Mouse (Mus musculus) macrophage (primary cell): ENCODE data around the gene Mesp2. TPM values are rescaled to one million over a fixed set of nuclear protein-coding genes. Genes with fewer than 3 reads are reported as not detected.
"Not testable (repeated sequence)": the region's sequence is repeated elsewhere in the genome, so short reads cannot be mapped to it uniquely, and the experiment has no call there.

ENCODE experiments used
- H3K27ac ChIP-seq: fragments of 350-480 bp; formaldehyde crosslinking; 2 replicates; pipeline ENCODE4 v1.9.0; 2021
- H3K36me3 ChIP-seq: fragments of 350-480 bp; formaldehyde crosslinking; 2 replicates; pipeline ENCODE4 v1.9.0; 2021; ENCODE audit errors: inconsistent target
- H3K4me3 ChIP-seq: fragments of 350-480 bp; formaldehyde crosslinking; 2 replicates; pipeline ENCODE4 v1.9.0; 2021; ENCODE audit errors: inconsistent target
- H3K79me2 ChIP-seq: fragments of 350-480 bp; formaldehyde crosslinking; 2 replicates; pipeline ENCODE4 v1.9.0; 2021; ENCODE audit errors: inconsistent target
- WGBS: methylation state at CpG from one replicate; pipeline ENCODE4 v1.1.7; 2026; ENCODE audit warnings: inconsistent platforms; ENCODE audit not compliant: missing documents; 5-methylcytosine and 5-hydroxymethylcytosine counted together
- polyA plus RNA-seq: library from polyadenylated mRNA; stranded (reverse); fragments of 250-400 nt; gene quantifications from 3 replicates; pipeline ENCODE4 v1.2.4, GENCODE M21; 2018; ENCODE audit warnings: inconsistent platforms
- total RNA-seq, 78 experiments: library from RNA; depleted of rRNA; stranded (reverse); fragments of 250-400 nt; gene quantifications; 1 replicate in 9 of 78; 2 replicates in 24 of 78; 3 replicates in 43 of 78; 4 replicates in 2 of 78; pipeline ENCODE4 v1.2.4; 2018; ENCODE audit warnings: inconsistent platforms in 56 of 78

Mesp2 gene
- not detected for total RNA-seq (2018; cell fraction: chromatin; rRNA removed)
- total RNA-seq (2018; cell fraction: cytosol; rRNA removed), result under 1 TPM in 7 of 26 experiments, not detected in 19; 0.05 to 0.16 (median 0.10) TPM
- total RNA-seq (2018; cell fraction: nucleus; rRNA removed), result not detected
- 0.12 TPM in 1 of 3 replicates, not detected in the others for polyA plus RNA-seq

GRCm38 (mm10) chr7:79810611-79811506 lies at the start of gene Mesp2:
Gene Mesp2, plus strand, starts transcription at chr7:79810727.
- Histone ChIP-seq H3K36me3 (no peaks in the 10 kb centered on the region), H3K4me3 (no peak within 1 kb of the TSS)

DNA sequence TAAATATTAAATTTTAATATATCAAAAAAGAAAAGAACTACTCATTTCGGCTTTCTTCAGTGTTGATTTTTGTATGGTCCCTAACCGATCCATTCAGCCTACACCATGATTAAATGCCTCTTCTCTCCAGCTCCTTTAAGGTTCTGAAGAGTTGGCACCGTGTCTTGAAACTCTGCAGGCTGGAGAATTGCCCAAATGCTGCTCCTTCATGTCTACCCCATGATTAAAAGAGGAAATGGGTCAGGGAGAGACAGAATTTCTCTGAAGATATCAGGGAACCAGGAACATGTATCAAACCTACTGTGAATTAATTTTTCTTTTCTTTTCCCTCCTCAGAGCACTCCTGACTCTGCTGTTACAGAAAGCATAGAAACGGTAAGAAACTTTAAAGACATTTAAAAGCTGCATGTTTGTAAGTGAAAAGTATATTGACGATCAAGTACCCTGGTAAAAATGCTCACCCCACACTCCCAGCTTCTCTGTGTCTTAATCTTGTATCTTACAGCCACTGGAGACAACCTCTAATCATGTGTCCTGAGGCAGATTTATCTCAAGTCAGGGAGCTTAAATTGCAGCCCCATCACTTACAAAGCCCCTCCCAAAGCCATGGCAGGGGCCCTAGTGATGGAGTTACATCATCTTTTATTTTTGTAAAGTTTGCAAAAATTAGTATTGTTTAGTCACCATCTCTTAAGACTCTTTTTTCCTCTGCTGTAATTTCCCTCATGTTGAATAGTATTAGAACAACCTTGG lies 49.2 kb upstream of the Mesp2 start:
- Histone ChIP-seq H3K27ac (no peak overlapping the region), H3K36me3 (no peaks in the 10 kb centered on the region)
- 50% methylated on average over 5 of the region's 5 CpGs for WGBS

More at GRCm38 (mm10) chr7:79810611-79811506, at the start of gene Mesp2:
- Histone ChIP-seq H3K27ac (no peak within 1 kb of the TSS), H3K79me2 (no peaks in the 10 kb centered on the region)
- 18% methylated on average over 71 of the region's 71 CpGs for WGBS

GRCm38 (mm10) chr7:79762106-79762505 lies 48.4 kb upstream of the Mesp2 start:
- H3K36me3 ChIP-seq, result no peaks in the 10 kb centered on the region
- H3K79me2 ChIP-seq, result no peaks in the 10 kb centered on the region
- H3K27ac ChIP-seq, result no peak overlapping the region
- no peak overlapping the region for H3K4me3 ChIP-seq
- WGBS, result 67% methylated on average over 3 of the region's 8 CpGs

More for the DNA sequence above, 49.2 kb upstream of the Mesp2 start:
- no peaks in the 10 kb centered on the region for H3K79me2 ChIP-seq
- H3K4me3 ChIP-seq, result no peak overlapping the region

DNA sequence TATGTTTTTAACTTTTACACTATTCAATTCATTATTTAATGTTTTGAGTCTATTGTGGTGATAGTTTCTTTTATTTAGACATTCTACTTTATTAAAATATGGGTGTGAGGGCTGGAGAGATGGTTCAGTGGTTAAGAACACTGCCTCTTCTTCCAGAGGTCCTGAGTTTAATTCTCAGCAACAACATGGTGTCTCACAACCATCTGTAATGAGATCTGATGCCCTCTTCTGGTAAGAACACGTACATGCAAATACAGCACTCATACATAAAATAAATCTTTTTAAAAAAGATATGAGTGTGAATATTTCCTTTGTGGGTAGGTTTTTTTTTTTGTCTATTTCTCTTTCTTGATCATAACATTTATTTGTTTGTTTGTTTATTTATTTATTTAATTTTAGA lies 44.5 kb upstream of the Mesp2 start:
- Histone ChIP-seq H3K27ac (no peak overlapping the region), H3K79me2 (no peaks in the 10 kb centered on the region), H3K4me3 (no peak overlapping the region), H3K36me3 (no peaks in the 10 kb centered on the region)
- WGBS, result 80% methylated on average over 1 of the region's 1 CpGs

GRCm38 (mm10) chr7:79769664-79770063 lies 40.9 kb upstream of the Mesp2 start:
- 86% methylated on average over 3 of the region's 3 CpGs for WGBS
- Histone ChIP-seq H3K27ac (no peak overlapping the region), H3K79me2 (no peaks in the 10 kb centered on the region), H3K36me3 (no peaks in the 10 kb centered on the region), H3K4me3 (no peak overlapping the region)

DNA sequence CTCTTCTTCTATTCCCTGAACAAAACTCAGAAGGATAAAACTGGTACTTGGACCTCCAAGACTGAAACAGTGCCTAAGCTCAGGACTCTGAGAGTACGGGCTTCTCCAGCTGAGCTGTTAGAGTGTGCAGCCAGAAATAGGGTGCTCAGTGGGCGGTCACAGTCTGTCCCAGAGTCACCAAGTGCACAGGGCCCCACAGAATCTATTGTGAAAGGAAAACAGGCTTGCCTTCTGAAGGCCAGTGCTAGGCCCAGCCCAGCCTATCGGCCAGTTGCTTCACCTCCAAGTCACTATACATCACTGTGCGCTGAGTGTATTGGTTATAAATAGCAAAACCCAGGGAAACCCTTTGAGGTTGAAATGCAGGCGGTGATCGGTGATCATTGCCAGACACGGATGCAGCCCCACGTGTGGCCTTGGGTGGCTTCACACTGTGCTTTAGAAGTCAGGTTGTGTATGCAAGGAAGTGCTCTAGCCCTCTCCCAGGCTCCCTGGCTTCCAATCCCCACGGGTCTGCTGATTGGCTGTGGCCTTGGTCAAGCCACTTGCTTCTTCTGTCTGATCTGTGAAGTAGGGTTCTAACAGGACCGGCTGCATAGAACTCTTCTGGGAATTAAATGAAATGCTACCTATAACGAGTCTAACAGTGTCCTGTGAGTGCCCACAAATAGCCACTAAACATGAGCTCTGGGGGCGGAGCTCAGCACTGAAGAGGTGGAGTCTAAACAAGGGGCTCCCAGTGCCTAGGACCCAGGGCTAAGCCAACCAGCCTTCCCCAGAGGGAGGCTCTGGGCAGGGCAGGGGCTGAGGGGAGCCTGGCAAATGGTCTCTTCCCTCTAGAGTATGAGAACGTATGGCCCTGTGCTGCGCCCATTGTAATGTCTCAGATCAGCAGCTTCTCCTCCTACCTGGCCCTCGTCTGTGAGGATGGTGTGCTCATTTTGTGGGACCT lies 38.7 kb upstream of the Mesp2 start:
- Histone ChIP-seq H3K4me3 (no peak overlapping the region), H3K27ac (no peak overlapping the region), H3K36me3 (no peaks in the 10 kb centered on the region), H3K79me2 (no peaks in the 10 kb centered on the region)
- 82% methylated on average over 15 of the region's 15 CpGs for WGBS

DNA sequence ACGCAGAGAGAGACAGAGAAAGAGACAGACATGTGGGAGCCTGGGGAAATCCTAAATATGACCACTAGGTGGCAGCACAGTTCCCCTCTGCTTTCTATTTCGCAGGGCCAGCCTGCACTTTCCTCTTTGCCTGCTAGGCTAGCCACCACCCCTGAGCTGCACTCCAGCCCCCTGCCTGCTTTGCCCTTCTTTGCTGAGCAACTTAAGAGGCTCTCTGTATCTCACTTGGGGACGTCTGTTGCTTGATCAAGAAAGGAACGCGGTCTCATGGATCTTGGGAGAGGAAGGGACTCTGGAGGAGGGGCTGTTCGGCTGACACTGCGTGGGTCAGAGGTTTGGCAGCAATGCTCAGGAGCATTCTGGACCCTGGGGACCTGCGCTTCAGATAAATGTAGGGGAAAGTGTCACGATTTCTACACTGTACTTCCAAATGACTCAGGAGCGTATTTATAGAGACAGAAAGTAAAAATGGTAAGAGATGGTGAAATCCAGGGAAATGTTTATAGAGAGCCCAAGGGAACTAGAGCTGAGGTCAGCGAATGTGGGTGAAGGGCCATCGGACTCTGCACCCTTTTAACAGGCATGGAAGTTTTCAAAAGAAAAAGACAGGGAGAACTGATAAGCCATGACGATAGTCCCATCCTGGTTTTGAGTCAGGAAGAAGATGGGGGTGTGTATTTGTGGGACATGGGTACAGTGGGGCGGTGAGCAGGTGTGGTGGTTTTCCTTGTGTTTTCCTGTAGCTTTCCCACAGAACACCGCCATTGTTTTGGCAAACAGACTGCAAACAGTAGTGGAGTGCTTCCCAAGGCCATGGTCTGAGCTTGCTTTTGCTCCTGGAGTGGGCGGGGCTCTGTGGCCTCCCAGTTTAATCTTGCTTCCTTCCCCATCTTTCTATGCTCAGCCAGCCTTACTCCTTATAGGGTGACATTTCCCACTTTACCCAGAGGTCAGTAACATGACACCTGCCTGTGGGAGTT lies 29.6 kb upstream of the Mesp2 start:
- 33% methylated on average over 16 of the region's 16 CpGs for WGBS
- peak overlapping the region; percentile 16; the same call in 1 of the 2 replicates for H3K4me3 ChIP-seq
- H3K27ac ChIP-seq, result peak overlapping the region; percentile 62

GRCm38 (mm10) chr7:79781826-79782515 lies 28.6 kb upstream of the Mesp2 start:
- Histone ChIP-seq H3K4me3 (no peak overlapping the region), H3K36me3 (no peaks in the 10 kb centered on the region), H3K79me2 (no peaks in the 10 kb centered on the region), H3K27ac (0 out of 2 replicates have a peak overlapping the region, but pooled peaks have one; percentile 62)
- 87% methylated on average over 11 of the region's 11 CpGs for whole genome bisulfite sequencing

More for the DNA sequence above, 29.6 kb upstream of the Mesp2 start:
- Histone ChIP-seq H3K36me3 (no peaks in the 10 kb centered on the region), H3K79me2 (no peaks in the 10 kb centered on the region)

GRCm38 (mm10) chr7:79782516-79782855 lies 28.0 kb upstream of the Mesp2 start:
- 97% methylated on average over 2 of the region's 2 CpGs for WGBS
- Histone ChIP-seq H3K4me3 (no peak overlapping the region), H3K27ac (no peak overlapping the region), H3K36me3 (no peaks in the 10 kb centered on the region), H3K79me2 (no peaks in the 10 kb centered on the region)

DNA sequence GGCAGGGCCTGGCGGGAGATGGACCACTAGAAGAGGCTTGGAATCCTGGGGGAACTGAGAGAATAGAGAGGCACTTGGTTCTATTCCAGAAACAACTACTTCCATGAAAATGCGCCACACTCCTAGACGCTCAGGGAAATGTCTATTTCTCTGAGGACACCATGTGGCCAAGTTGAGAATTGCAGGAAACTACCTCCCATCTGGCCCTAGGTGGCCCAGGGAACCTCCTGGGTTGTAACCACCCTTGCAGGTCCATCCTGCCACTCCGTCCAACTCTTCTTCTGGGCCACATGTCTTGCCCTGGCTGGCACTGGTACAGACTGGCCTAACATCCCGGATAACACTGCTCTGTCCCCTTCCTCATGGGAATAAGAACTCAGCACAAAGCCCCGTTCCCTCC lies 24.2 kb upstream of the Mesp2 start:
- 13% methylated on average over 5 of the region's 6 CpGs for WGBS
- Histone ChIP-seq H3K79me2 (no peaks in the 10 kb centered on the region), H3K4me3 (no peak overlapping the region), H3K36me3 (no peaks in the 10 kb centered on the region), H3K27ac (no peak overlapping the region)

- H3K79me2 ChIP-seq, H3K36me3 ChIP-seq, H3K27ac ChIP-seq, H3K4me3 ChIP-seq: not testable (repeated sequence)
- 85% methylated on average over 2 of the region's 2 CpGs for WGBS
These were observed 20.7 kb upstream of the Mesp2 start for GRCm38 (mm10) chr7:79789812-79790211.

DNA sequence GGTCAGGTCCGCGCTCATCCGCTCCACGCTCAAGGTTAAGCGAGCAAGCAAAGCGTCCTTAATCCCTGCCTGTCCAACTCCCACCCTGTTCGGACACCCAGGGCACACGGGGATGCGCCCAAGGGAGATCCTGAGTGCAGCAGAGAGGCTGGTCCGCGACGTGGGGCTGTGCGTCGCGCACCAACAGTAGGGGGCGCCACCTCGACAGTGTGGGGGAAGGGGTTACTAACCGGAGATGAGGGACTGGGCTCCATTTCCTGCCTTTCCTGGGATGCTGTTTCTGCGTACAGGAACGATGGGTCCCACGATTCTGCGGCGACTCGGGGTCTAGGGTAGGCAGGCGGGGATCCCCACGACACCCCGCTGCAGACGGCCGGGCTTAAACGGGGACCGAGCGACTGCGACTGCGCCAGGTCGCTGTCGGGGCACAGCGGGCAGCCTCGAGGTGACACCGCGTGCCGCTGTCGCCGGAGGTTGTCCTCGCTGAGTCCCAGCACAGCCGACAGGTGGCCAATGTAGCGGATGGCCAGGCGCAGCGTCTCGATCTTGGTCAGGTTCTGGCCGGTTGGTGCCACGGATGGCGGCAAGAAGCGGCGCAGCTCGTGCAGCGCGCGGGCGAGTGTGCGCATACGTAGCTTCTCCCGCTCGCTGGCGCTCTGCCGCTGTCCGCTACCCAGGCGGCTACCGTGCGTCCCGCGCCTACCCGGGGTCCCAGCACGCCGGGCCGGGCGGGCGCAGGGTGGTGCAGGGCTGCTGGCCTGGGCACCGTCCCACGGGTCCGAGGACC lies 17.7 kb upstream of the Mesp2 start:
- H3K27ac ChIP-seq, result no peak overlapping the region
- no peak overlapping the region for H3K4me3 ChIP-seq
- WGBS, result 4% methylated on average over 80 of the region's 80 CpGs
- no peaks in the 10 kb centered on the region for H3K36me3 ChIP-seq
- H3K79me2 ChIP-seq, result no peaks in the 10 kb centered on the region
